Mouse (Mus musculus) olfactory bulb, adult 2 months (tissue): ENCODE results near the gene Gm38655.

Experiments used
- CTCF ChIP-seq: fragments of 200-500 bp; IDR thresholded peaks from 2 replicates; pipeline ENCODE4 v1.5.1; 2012; ENCODE audit warnings: low read depth, mild to moderate bottlenecking, low read length, moderate library complexity; ENCODE audit not compliant: insufficient read depth
- POLR2A ChIP-seq: fragments of 200-500 bp; IDR thresholded peaks from 2 replicates; pipeline ENCODE4 v1.6.1; 2012; ENCODE audit warnings: mild to moderate bottlenecking, low read depth, low read length, moderate library complexity; ENCODE audit not compliant: insufficient read depth

GRCm38 (mm10) chr17:25127079-25127478 lies 48.2 kb downstream of the Gm38655 start:
- TF ChIP-seq CTCF = no peak
- no peak for TF ChIP-seq POLR2A
